In the genomic region with DNA sequence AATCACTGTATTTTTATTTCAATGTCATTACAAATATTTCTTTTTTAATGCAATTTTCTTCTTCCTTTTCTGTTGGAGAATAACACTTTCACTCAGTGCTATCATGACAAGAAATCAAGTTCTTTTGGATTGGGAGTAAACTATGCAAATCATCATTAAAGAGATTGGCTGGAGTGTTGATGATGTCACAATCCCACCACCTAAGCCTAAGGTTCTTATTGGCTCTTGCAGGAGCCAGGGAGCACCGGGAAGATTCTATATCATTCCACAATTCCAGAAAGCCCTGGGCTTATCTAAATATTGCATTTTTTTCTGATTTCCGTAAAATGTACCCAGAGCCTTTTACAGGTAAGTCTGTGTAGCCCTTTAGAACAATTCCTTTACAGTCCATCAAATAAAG, we compare ENCODE assay signal across 25 mouse cellular contexts. TPM values are rescaled to one million over a fixed set of nuclear protein-coding genes. Genes with fewer than 3 reads are reported as not detected.
DNase-seq lines count a peak whose midpoint lies in the region; ATAC-seq lines count a peak whose summit lies in the region.
"Had no signal": no experiment of that assay in that cellular context is flagged by ENCODE, and none has a peak within 500 bp of the region (broad histone marks: within the 10 kb centered on the region; RNA-seq: fewer than 3 reads in every experiment).

No protein-coding gene starts in this region.

- no peak overlapping the region for H3K9ac ChIP-seq in hindbrain, embryonic 11.5 days (ENCODE audit: low read depth, low read length)
- H3K9ac ChIP-seq: embryonic facial prominence, embryonic 13.5 days; embryonic facial prominence, embryonic 15.5 days; forebrain, embryonic 13.5 days; forebrain, embryonic 15.5 days had no signal

- no peak overlapping the region for H3K4me2 ChIP-seq in hindbrain, embryonic 11.5 days (replicated peaks; ENCODE audit: low read depth, low read length)
- H3K4me2 ChIP-seq: embryonic facial prominence, embryonic 13.5 days; embryonic facial prominence, embryonic 15.5 days; forebrain, embryonic 13.5 days; forebrain, embryonic 15.5 days had no signal

- no peak overlapping the region for H3K27ac ChIP-seq in hindbrain, embryonic 11.5 days (ENCODE audit: low read depth, low read length)
- H3K27ac ChIP-seq: embryonic facial prominence, embryonic 13.5 days; embryonic facial prominence, embryonic 15.5 days; forebrain, embryonic 10.5 days; forebrain, embryonic 13.5 days; forebrain, embryonic 15.5 days had no signal

- 66% methylated on average over 2 of the region's 2 CpGs for WGBS in hindbrain, embryonic 11.5 days

- H3K27me3 ChIP-seq in hindbrain, embryonic 11.5 days (ENCODE audit: control insufficient read depth, insufficient read depth, low read length), result no peaks in the 10 kb centered on the region
- H3K27me3 ChIP-seq: embryonic facial prominence, embryonic 13.5 days; embryonic facial prominence, embryonic 15.5 days; forebrain, embryonic 13.5 days; forebrain, embryonic 15.5 days had no signal

- H3K4me1 ChIP-seq in hindbrain, embryonic 11.5 days (replicated peaks; ENCODE audit: control insufficient read depth, insufficient read depth, low read length), result no peaks in the 10 kb centered on the region
- H3K4me1 ChIP-seq: embryonic facial prominence, embryonic 15.5 days had no signal

- no peaks in the 10 kb centered on the region for H3K9me3 ChIP-seq in hindbrain, embryonic 11.5 days (ENCODE audit: control insufficient read depth, low read length)
- H3K9me3 ChIP-seq: embryonic facial prominence, embryonic 13.5 days; embryonic facial prominence, embryonic 15.5 days; forebrain, embryonic 10.5 days; forebrain, embryonic 13.5 days; G1E had no signal

- no peak for ATAC-seq in hindbrain, embryonic 11.5 days (ENCODE audit: low FRiP score)
- ATAC-seq: activated CD4-positive, CD25-positive, alpha-beta regulatory T cell, adult 4 months; CD4-positive, CD25-positive, alpha-beta regulatory T cell, adult 4 months; forebrain, embryonic 13.5 days; forebrain, embryonic 15.5 days had no signal

- H3K4me3 ChIP-seq in hindbrain, embryonic 11.5 days (ENCODE audit: low read depth, low read length), result no peak overlapping the region
- H3K4me3 ChIP-seq: embryonic facial prominence, embryonic 13.5 days; embryonic facial prominence, embryonic 15.5 days; erythroblast, embryonic 14.5 days; forebrain, embryonic 10.5 days; forebrain, embryonic 13.5 days; forebrain, embryonic 15.5 days had no signal

- peak; percentile 29 for DNase-seq in 3T3-L1 (ENCODE audit: low read depth, low spot score)
- DNase-seq in NIH3T3 (ENCODE audit: low read depth), result peak; percentile 43
- peak; percentile 54 for DNase-seq in brain, adult 2 months (ENCODE audit: low read depth, low spot score)
- no peak for DNase-seq in left cerebral cortex, adult 11 months (ENCODE audit: low spot score)
- no peak for DNase-seq in hindbrain, embryonic 11.5 days (ENCODE audit: low spot score)
- DNase-seq in spleen, postnatal 10 days (ENCODE audit: low spot score in 2 of 2), result no peak
- DNase-seq: adrenal gland, adult 8-10 months; adrenal gland, postnatal 14 days; adrenal gland, postnatal 36 days; B cell, adult 2 months; cerebellum, adult 18-20 months; cerebellum, adult 8-10 months; cerebellum, adult 9-11 months; cerebellum, postnatal 14 days; cerebellum, postnatal 36 days; embryo, embryonic 11 days had no signal

- no peaks in the 10 kb centered on the region for H3K36me3 ChIP-seq in hindbrain, embryonic 11.5 days (ENCODE audit: control insufficient read depth, insufficient read depth, low read length)
- H3K36me3 ChIP-seq: embryonic facial prominence, embryonic 13.5 days; embryonic facial prominence, embryonic 15.5 days; forebrain, embryonic 10.5 days; forebrain, embryonic 15.5 days; G1E had no signal

RNA-seq across cellular contexts. Expression of gene Tmcc2, which starts 5.6 kb away (rescaled TPM):
- polyA plus RNA-seq in hindbrain, embryonic 11.5 days (2014; fragmentation: Nextera tagmentation; extraction: Ambion mirVana), result 12.0 and 14.1 TPM in 2 replicates

RNA-seq across cellular contexts. Expression of gene Dstyk, which starts 20.6 kb away (rescaled TPM):
- 11.5 and 12.3 TPM in 2 replicates for polyA plus RNA-seq in hindbrain, embryonic 11.5 days (2014; fragmentation: Nextera tagmentation; extraction: Ambion mirVana)

Comparison
In these comparisons a context has a peak if more than half of its experiments do, and no peak if none do; other contexts are left out.
1. DNase-seq: peak in 3T3-L1 (single experiment), NIH3T3 (single experiment) and brain, adult 2 months (single experiment); none in left cerebral cortex, adult 11 months (single experiment), hindbrain, embryonic 11.5 days (single experiment) and spleen, postnatal 10 days (0 of 2).